Mouse (Mus musculus): ENCODE data around the gene Il22. TPM values are rescaled to one million over a fixed set of nuclear protein-coding genes. Genes with fewer than 3 reads are reported as not detected.
"Not testable (repeated sequence)": the region's sequence is repeated elsewhere in the genome, so short reads cannot be mapped to it uniquely, and the experiment has no call there.

Gene Il22
- total and polyA plus RNA-seq, 2 experiments: not detected

DNA sequence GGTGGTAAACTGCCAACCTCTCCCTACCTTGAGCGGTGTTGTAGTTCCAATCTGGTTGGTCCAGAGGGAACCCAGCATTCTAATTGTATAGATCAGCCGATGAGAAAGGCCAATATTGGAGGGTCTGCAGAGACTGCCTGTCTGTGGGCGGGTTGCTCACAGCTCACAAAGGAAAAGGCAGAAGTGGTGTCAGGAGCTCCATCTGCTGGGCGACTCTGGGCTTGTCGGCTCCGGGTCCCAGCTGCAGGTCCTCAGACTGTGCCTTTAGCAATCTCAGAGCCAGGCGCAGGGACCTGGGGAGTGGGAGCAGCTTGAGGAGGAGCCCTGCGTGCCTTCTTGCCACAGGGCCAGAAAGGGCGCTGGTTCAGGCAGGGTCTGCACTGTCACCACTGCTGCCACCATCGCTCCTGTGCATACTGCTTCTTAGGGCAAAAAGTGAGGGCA is 46.1 kb downstream of the Il22 start:
- Histone ChIP-seq H3K27me3 (ENCODE audit: control insufficient read depth, insufficient read depth, low read length) (no peaks in the 10 kb centered on the region), H3K4me1 (ENCODE audit: control insufficient read depth, insufficient read depth, low read length) (no peaks in the 10 kb centered on the region), H3K9ac (ENCODE audit: low read depth, low read length) (no peak overlapping the region), H3K79me2 (ENCODE audit: control insufficient read depth, insufficient read depth, low read length) (no peaks in the 10 kb centered on the region), H3K36me3 (ENCODE audit: control insufficient read depth, insufficient read depth, low read length) (no peaks in the 10 kb centered on the region), H3K27ac (replicated peaks; ENCODE audit: insufficient read depth, low read depth, low read length) (no peak overlapping the region), H3K4me3 (ENCODE audit: insufficient read depth, low read depth, low read length) (no peak overlapping the region)
- 48% methylated on average over 10 of the region's 10 CpGs for WGBS
- DNase-seq (ENCODE audit: extremely low read depth, low read depth, low spot score): no peak
- TF ChIP-seq POLR2A (IDR thresholded peaks at IDR 0.05; ENCODE audit: extremely low read depth, insufficient read depth, low read length) (no peak), CTCF (IDR thresholded peaks at IDR 0.05; ENCODE audit: low read depth, low read length) (no peak)

GRCm38 (mm10) chr10:118258388-118258787 is 53.6 kb downstream of the Il22 start, which contains the start of gene Gm32802:
Gm32802 (plus strand) TSS chr10:118258688.
- H3K79me2 ChIP-seq (ENCODE audit: control insufficient read depth, insufficient read depth, low read length); H3K4me3 ChIP-seq (ENCODE audit: insufficient read depth, low read depth, low read length); H3K4me1 ChIP-seq (ENCODE audit: control insufficient read depth, insufficient read depth, low read length); DNase-seq (ENCODE audit: extremely low read depth, low read depth, low spot score); H3K27me3 ChIP-seq (ENCODE audit: control insufficient read depth, insufficient read depth, low read length); H3K27ac ChIP-seq (replicated peaks; ENCODE audit: insufficient read depth, low read depth, low read length); H3K9ac ChIP-seq (ENCODE audit: low read depth, low read length); H3K36me3 ChIP-seq (ENCODE audit: control insufficient read depth, insufficient read depth, low read length): not testable (repeated sequence)
- WGBS: no CpG with 5 or more reads among the region's 13 CpGs

Other genes with a start within 250 kb of the Il22 start
- gene Mdm1, start 63.1 kb upstream of the Il22 start, total RNA-seq (2014; rRNA removed): 0.94 and 1.1 TPM in 2 replicates
- 0.35 and 0.49 TPM in 2 replicates for gene Mdm1, start 63.1 kb upstream of the Il22 start, polyA plus RNA-seq (2012; rRNA removed)
- not detected in 2 replicates for gene Gm32717, start 35.8 kb downstream of the Il22 start, total RNA-seq (2014; rRNA removed)
- not detected in 2 replicates for gene Gm32717, start 35.8 kb downstream of the Il22 start, polyA plus RNA-seq (2012; rRNA removed)
- not detected in 2 replicates for gene Gm32802, start 53.7 kb downstream of the Il22 start, total RNA-seq (2014; rRNA removed)
- gene Gm32802, start 53.7 kb downstream of the Il22 start, polyA plus RNA-seq (2012; rRNA removed): not detected in 2 replicates
- not detected in 2 replicates for gene Iltifb, start 90.1 kb downstream of the Il22 start, total RNA-seq (2014; rRNA removed)
- not detected in 2 replicates for gene Iltifb, start 90.1 kb downstream of the Il22 start, polyA plus RNA-seq (2012; rRNA removed)
- gene Gm9040, start 122.0 kb downstream of the Il22 start, total RNA-seq (2014; rRNA removed): not detected in 2 replicates
- gene Gm9040, start 122.0 kb downstream of the Il22 start, polyA plus RNA-seq (2012; rRNA removed): not detected in 2 replicates
- not detected in 2 replicates for gene Gm9044, start 127.5 kb downstream of the Il22 start, total RNA-seq (2014; rRNA removed)
- gene Gm9044, start 127.5 kb downstream of the Il22 start, polyA plus RNA-seq (2012; rRNA removed): not detected in 2 replicates
- gene Gm9045, start 132.9 kb downstream of the Il22 start, total RNA-seq (2014; rRNA removed): not detected in 2 replicates
- gene Gm9045, start 132.9 kb downstream of the Il22 start, polyA plus RNA-seq (2012; rRNA removed): not detected in 2 replicates
- gene Gm9046, start 138.3 kb downstream of the Il22 start, total RNA-seq (2014; rRNA removed): not detected in 2 replicates
- gene Gm9046, start 138.3 kb downstream of the Il22 start, polyA plus RNA-seq (2012; rRNA removed): not detected in 2 replicates
- not detected in 2 replicates for gene Gm9048, start 143.7 kb downstream of the Il22 start, total RNA-seq (2014; rRNA removed)
- gene Gm9048, start 143.7 kb downstream of the Il22 start, polyA plus RNA-seq (2012; rRNA removed): not detected in 2 replicates
- not detected in 2 replicates for gene Gm9049, start 149.2 kb downstream of the Il22 start, total RNA-seq (2014; rRNA removed)
- gene Gm9049, start 149.2 kb downstream of the Il22 start, polyA plus RNA-seq (2012; rRNA removed): not detected in 2 replicates
- gene Ifng, start 236.1 kb downstream of the Il22 start, total RNA-seq (2014; rRNA removed): not detected in 2 replicates
- gene Ifng, start 236.1 kb downstream of the Il22 start, polyA plus RNA-seq (2012; rRNA removed): 0.07 and 0.10 TPM in 2 replicates

All from liver, adult 2 months (tissue).